Mouse (Mus musculus) layer of hippocampus, postnatal 36 days (tissue): ENCODE results near the gene Usp36. TPM values are rescaled to one million over a fixed set of nuclear protein-coding genes. Genes with fewer than 3 reads are reported as not detected.
"Not testable (repeated sequence)": the region's sequence is repeated elsewhere in the genome, so short reads cannot be mapped to it uniquely, and the experiment has no call there.

ENCODE experiments used
- DNase-seq, 2 experiments: peaks; one replicate each; pipeline ENCODE4 v3.0.0; 2022
- total RNA-seq, 2 experiments: library from RNA; stranded (reverse); gene quantifications; 2 replicates each; pipeline ENCODE4 v1.2.3; 2021

The Usp36 gene
- 10 to 100 TPM; 22.5 to 25.5 TPM for total RNA-seq

DNA sequence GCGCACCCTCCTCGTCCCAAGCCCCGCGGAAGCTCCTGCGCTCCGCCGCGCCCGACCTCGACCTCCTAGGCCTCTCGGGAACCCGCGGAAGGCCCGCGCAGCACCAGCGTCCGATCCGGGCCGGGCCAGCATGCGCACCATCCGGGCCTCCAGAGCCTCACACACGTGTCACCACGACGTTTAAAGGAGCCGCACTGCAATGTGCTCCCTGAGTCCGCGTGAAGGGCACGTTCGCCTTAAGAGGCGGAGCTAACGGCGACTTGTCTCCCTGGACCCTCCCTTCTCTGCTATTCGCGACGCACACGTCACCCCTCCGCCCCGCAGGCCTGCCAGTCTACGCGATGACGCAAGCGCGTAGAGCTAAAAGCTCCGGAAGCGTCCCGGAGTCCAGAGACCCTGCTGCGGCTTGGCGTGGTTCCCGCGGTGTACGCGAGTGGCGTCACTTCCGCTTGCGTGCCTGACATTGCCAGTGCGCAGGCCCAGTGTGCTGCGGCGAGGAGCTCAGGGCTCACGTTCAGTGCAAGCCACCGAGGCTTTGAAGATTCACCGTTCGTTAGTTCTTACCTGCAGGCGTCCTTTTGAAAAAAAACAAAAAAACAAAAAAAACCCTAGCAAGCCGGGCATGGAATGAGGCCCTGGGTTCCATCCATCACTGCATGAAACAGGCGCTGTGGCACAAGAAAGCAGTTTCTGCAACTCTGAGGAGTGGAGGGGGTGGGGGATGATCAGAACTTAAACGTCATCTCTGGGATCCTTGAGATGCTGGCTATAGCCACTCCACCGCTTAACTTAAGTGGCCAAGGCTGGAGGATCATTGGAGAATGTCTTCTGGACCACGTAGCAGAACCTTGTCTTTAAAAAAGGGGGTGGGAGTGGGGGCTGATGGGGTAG lies at the start of gene Usp36:
TSS of gene Usp36 (minus strand) at position 246 of the 891 bp plus-strand sequence.
- peak; percentile 100 for DNase-seq

DNA sequence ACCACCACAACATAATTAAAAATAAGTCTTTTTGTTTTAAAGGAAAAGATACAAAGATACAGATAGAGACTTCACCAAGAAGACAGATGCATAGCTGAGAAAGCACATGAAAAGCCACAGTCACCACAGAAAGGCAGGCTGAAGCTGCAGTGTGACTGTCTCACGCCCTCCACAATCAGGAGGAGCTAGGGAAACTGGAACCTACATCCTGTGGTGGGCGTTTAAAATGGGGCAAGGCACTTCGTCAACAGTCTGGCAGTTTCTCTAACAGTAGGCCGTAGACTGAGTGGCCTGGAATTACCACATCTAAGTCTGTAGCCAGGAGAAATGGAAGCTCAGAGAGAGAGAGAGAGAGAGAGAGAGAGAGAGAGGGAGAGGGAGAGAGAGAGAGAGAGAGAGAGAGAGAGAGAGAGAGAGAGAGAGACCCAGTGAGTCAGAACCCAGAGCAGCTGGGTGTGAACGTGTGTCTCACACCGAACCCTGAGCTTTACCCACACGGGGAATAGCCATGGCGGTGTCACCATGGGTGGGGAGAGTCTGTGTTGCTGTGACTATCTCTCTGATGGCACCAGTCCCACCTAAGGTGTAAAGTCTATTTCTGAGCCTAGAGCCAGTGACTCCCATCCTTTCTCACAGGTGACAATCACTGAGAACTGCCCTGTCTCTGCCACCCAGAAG lies 47.6 kb upstream of the Usp36 start:
- DNase-seq = no peak

DNA sequence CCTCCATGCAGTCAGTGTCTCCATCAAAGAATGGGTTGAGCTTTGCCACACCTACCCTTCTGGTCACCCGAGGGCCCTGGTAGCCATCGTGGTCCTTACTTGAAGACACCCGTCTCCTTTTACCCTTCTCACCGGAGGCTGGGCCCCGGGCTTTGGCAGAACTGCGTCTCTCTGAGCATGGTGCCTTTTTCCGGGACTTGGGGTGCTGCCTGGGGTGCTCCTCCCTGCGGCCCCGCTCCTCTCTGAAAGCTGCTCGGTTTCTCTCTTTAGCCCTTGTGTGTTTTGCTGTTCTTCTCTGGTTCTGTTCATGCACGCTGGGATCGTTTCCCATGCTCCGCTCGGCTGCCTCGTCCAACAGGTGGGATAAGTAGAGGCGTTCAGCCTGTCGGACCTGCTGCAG lies 43.4 kb upstream of the Usp36 start:
- DNase-seq = no peak

DNA sequence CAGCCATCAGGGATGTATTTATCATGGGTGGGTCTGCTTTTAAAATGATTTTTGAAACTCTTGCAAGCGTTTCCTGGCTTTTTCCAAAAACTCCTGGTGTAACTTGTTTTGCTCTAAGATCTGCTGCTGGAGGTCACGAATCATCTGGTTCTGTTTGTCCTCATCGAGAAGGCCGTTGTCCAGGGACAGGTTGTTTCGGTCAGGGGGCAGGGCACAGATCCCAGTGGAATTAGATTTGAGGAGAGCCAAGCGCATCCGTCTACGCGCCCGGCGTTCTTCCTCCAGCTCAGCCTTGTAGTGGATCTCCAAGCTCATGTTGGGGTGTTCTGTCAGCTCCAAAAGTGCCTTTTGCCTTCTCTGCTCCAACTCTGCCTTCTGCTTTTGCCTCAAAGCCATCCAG lies 42.3 kb upstream of the Usp36 start:
- no peak for DNase-seq

DNA sequence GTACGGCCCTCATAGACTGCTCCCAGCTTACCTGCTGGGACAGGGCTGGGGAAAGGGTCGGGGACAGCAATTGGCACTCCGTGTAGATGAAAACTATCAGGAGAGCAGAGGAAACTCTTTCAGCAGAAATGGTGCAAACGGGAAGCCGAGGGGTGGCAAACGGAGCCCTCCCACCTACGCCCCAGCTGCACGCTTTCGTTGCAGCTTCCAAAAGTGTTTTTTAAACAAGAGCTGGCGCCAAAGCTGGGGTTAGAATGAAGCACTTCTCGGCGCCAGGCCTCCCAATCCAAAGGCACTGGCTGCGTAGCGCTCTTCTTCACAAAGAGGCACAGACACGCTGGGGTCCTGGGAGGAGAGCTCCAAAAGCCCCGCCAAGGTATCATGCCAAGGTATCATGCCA lies 40.7 kb upstream of the Usp36 start:
- peak; percentile 75 to 76 for DNase-seq

DNA sequence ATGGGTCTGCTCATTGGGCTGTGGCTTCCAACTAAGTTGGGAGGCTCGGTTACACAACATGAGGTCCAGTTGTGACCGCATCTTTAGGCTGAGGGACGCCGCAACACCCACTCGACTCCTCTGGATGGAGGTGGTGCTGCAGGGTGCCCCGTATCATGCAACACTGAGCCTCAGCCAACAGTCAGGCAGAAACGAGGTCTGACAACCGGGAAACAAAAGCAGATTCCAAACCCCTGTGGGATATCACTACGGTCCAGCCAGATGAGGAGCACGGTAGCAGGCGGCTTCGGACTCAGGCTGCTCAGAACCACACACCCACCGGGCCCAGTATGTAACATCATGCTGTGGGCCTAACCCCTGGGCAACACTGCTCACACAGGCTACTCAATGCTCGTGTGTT lies 40.3 kb upstream of the Usp36 start:
- DNase-seq = no peak

DNA sequence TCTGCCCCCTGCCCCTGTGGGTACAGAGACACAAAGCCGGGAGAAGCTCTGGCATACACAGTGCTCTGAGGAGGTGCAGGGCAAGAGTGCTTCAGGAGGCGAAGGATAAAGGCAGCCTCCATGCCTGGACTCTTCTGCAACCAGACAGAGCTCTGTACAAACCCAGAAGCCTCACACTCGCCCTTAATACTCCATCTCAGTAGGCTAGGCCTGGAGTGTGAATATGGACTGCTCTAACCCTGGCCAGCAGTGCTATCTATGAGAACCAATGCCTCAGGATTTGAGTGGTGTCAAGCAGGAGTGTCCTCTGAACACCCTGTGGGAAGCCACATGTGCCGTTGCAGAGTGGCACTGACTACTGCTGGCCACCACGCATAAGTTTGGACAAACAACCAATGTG lies 38.9 kb upstream of the Usp36 start:
- DNase-seq = no peak

DNA sequence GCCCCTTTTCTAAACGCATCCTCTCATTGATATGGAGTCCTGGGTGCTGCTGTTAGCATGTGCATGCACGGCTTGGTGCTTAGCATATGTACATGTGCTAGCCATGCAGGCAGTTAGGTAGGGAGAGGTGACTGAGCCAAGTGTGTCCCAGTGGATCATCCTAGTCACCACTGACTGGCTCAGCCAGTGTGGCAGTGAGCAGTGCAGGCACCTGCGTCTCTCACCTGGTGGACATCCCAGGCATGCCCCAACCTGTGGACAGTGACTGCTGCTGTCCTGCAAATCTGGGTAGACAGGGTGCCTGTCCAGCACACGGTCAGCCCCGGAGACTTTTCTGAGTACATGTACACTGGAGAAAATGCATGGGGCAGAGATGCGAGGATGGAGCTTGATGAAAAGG lies 38.5 kb upstream of the Usp36 start:
- DNase-seq = no peak

DNA sequence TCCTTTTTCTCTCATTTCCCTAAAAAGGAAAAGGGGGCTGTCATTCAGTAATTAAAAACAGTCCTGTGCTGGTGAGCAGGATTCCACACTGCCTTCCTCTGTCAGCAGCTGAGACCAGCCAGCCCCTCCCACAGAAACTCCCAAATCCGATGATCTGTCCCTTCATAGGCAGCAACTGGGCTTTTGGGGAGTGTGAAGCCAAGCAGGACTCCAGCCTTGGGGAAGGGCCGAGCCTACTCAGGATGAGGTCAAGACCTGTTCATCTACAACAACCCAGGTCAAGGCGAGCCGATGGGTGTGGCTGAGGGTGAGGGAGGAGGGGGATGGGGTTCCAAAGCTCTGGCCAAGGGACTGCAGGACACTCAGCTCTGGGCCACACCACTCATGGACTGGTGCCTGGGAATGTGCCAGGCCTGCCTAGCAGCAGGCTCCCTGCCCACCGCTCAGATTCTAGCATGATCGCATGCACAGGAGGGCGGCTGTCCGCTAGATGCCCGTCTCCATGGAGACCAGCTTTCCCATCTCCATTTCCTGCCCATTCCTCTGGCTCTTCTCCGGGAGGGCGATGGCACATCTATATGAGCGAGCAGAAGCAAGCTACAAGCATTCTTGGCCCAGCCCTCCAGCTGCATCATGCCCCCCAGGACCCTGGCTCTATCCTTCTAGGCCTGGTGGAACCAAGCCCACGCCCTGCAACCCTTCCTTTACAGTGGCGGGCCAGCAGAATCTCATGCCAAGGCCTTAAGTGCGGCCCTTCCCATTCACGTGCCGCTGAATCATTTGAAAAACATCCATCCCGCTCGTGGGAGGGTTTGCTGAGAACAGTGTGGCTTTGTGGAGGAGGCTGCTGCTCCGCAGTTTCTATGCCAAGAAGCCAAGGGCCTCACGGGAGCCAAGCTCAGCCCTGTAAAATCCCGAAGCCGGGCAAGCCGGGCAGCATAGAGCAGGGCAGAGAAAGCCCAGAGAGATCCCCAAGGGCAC lies 37.2 kb upstream of the Usp36 start:
- peak; percentile 82 to 87 for DNase-seq

DNA sequence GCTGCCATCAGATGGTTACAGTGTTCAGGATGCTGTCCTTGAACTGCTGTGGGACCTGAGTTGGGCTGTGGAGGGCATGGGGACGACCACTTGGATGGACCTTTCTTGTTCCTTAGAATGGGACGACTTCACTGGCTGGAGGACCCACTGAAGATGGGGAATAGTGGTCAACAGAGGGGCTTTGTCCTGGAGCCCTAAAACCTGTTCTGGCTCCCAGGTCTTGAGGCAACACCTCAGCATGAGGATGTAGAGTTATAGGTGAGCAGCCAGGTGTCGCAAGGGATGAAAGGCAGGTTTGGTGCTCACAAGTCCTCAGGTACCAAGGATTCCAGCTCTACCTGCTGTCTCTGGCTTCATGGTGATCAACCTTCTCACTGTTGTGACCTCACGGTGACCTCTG lies 36.4 kb upstream of the Usp36 start:
- DNase-seq = no peak

DNA sequence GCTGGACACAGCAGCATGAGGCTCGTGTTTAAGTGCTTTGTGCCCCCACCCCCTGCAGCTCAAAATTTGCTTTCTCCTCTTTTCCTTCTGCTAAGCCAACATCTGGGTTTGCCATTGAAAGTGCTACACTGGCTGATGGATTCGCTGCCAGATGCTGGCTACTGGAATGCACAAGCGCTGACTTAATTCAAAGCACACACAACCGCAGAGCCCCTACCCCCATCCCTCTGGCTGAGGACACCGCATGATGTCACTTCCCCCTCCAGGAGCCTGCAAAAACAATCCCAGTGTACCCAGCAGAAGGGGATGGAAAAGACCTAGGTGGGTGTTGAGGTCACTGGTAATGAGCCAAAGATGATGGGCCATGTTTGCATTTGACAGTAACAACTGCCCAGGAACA lies 34.5 kb upstream of the Usp36 start:
- DNase-seq = no peak

DNA sequence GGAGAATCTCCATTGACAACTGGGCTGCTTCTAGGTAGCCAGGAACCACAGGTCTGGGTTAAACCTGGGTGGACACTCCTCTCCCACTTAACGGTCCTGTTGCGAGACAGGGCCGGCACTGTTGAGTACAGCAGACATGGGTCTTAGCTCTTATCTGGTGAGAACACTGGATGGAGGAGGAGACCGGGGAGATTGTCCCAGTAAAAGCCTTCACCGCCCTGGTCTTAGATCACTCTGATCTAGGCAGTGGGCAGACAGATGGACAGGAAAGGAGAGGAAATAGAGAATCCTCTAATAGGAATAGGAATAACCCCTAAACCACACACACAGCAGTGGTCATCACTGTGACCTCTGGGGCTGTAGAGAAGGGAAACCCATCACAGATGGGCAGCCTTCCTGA lies 33.9 kb upstream of the Usp36 start:
- DNase-seq = no peak

DNA sequence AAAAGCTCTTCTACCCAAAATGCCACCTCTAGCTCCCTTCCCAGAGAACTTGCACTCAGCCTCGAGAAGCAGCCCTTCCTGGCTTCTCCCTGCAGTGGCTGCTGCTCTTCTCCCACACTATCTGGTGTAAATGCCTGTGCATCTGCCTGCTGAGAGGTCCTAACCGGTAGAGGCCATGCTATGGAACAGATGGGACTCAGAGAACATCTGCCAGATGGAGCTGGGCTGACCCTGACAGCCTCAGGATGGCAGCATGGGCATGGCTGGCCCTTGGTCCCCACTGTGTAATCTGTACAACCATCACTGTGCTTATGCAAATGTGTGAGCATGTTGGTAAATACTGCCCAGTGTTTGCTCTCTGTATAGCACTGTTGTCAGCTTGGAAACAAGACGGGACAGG lies 32.6 kb upstream of the Usp36 start:
- no peak for DNase-seq

DNA sequence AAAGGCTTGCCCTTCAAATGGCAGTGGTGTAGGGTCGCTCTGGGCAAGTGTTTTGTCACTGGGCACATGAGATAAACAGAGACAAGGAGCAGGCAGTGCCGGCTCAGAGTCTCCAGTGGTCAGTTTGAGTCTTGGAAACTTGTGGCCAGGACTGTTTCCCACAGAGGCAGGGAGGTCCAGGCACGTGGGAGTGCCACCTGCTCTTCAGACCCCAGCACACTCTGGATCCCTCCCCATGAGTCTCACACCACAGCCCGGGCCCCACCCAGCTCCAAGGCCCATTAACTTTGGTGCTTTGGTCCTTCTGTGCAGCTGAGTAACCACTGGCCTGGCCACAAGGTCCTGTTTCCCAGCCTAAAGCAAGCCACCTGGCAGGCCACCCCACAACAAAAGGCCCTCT lies 31.9 kb upstream of the Usp36 start:
- no peak for DNase-seq

DNA sequence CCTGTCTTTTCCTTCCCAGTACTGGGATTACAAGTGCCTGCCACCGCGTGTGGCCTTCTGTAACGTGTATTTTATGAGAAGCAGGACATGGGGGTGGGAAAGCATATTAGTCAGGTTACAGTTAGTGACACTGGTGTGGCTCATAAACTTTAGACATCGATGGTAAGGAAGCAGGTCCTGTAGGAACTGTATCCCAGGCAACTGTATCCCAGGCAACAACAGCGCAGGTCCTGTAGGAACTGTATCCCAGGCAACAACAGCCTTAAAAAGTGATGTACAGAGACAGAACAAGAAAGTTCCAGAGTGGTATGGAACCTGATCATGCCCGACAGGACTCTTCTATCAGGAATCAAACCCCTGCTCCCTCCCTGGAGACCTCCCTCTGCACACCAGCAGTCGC lies 31.5 kb upstream of the Usp36 start:
- DNase-seq = no peak

DNA sequence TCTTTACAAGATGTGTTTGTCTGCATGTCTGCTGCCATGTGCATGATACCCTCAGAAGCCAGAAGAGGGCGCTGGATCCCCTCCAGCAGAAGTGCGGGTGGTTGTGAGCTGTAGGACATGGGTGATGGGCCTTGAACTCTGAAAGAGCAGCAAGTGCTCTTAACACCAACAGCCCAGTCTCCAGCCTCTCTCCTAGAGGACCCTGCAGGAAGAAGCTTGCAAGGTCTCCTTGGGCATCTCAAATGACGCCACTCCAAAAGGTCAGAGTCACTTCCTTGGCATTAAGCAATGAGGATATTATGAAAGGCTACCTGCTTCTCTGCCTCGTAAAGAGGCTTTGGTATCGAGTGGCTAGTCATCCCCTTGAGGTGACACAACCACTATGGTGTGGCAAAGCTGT lies 28.6 kb upstream of the Usp36 start:
- no peak for DNase-seq

DNA sequence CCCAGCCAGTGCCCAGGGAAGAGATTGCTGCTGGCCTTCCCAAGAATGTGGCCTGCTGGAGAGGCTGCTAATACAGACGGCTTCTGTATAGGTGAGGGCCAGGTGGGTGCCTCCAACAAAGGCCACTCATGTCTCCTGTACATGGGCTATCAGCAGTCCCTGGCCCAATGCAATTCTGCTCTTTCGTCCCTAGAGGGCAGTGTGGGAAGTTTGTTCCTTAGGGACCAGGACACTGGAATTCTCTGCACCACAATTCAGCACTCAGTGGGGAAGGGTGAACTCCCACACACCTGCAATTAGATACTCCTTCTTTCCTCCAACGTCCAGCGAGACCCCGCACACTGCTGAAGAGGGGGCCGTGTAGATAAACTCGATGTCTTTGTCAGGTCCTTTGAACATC lies 27.1 kb upstream of the Usp36 start:
- DNase-seq = peak; percentile 48 to 55

DNA sequence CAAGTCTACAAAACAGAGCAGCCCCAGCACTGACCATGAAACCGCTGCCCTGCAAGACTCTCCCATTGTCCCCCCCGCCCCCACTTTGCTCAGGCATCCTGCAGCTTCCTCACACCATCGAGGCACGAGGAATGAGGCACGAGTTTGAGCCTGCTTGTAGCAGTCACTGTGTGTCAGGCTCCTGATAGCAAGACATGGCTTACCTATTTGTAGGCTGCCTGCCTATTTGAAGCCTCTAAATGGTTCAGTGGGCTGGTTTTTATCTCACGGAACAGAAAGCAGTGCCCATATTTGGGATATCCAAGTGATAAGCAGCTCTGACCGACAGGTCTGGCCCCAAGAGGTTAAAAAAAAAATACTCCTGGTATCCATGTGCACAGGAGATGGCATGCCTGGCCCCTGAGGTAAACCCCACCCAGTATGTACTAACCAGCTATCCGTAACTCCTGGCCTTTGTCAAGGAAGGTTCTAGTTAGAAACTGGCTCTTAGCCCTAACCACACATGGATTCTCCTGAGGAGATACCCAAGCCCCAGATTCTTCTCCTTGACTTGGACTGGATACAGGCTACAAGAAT lies 26.3 kb upstream of the Usp36 start:
- no peak for DNase-seq

DNA sequence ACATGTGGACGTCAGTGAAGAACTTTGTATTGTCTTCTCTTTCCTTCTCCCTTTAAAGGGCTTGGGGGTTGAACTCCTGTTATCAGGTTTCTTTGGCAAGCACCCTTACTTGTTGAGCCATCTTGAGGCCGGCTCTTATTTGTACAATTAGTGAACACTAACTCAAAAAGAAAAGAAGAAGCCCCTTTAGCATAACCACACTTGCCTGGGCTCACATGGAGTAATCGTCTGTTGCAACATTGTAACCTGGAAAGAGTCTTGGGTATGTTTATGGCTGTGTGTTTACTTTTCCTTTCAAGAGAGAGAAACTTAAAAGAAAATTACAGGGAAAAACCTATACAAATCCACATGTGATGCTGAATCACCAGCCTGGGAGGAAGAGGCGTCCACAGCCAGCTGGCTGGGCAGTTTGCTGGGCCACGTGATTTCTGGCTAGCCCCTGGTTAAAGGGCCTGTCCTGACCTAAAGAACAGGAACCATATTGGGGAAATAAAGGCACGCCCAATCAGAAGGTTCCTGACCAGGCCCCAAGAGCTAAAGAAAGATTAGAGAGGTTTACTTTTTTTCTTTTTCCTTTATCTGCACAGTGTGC lies 22.2 kb upstream of the Usp36 start:
- no peak for DNase-seq

DNA sequence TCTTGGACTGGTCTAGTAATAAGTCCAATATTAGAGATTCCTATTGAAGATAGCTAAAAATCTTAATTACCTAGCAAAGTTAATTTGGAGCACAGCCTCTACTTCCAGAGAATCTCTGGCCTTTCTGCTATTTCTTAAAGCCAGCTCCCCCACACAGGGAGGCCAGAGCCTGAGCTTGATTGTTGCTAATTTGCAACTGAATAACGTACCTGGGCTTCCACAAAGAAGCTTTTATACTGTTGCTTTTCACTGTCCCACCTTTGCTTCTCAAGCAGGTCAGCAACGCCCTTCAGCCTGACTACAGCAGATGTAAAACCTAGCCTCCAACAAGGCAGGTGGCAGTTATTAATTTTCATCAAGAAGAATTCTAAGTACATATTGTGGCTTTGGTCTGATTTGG lies 17.9 kb upstream of the Usp36 start:
- DNase-seq = not testable (repeated sequence)

DNA sequence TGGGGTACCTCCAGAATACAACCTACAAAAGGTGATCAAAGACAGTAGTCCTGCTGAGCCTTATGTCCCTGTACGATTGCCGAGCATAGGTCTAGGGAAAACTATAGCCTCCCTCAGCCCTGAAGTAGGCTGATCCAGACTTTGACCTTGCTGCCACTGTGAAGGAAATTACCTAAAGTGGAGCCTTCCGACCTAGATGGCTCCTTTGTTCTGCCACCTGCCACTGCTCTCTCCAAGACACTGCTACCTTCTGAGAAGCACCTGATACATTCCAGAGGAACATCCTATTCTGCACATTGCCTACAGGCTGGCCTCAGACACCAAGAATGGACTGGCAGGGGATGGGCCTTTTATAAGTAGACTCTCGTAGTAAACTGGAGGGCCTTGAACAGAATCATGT lies 13.9 kb upstream of the Usp36 start:
- DNase-seq = not testable (repeated sequence)

DNA sequence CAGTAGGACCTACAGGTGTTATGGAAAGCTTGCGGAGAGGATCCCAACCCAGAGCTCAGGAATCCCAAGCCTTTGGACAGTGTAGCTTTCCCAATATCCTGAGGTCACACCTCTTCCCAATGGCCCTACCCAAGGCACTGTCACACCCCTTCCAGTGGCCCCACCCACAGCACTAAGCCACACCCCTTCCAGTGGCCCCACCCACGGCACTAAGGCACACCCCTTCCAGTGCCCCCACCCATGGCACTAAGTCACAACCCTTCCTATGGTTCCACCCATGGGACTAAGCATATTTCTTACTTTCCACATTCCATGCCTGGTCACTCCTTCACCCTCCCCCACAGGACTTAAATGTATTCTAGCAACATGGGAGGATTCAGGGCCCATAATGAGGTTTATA lies 8.8 kb upstream of the Usp36 start:
- DNase-seq = no peak
